Mouse (Mus musculus) activated CD4-positive, CD25-positive, alpha-beta regulatory T cell, adult 4 months (primary cell): ENCODE data around the gene Ccin. TPM values are rescaled to one million over a fixed set of nuclear protein-coding genes. Genes with fewer than 3 reads are reported as not detected.
A peak's percentile ranks its signal among the peaks of the same experiment; 100 is the strongest.

Experiments
- ATAC-seq: one replicate; pipeline ENCODE4 v1.8.0; 2017
- polyA plus RNA-seq, 2 experiments: library from polyadenylated mRNA; unstranded; fragments of 100-300 nt; shearing (Covaris generic); gene quantifications; one replicate each; pipeline ENCODE4 v1.2.1; 2017

The Ccin gene
- polyA plus RNA-seq, 2 experiments from 2014 or later: 0.24 TPM; not detected in 1

GRCm38 (mm10) chr4:43974914-43975616 lies 8.2 kb upstream of the Ccin start:
- ATAC-seq: no peak

DNA sequence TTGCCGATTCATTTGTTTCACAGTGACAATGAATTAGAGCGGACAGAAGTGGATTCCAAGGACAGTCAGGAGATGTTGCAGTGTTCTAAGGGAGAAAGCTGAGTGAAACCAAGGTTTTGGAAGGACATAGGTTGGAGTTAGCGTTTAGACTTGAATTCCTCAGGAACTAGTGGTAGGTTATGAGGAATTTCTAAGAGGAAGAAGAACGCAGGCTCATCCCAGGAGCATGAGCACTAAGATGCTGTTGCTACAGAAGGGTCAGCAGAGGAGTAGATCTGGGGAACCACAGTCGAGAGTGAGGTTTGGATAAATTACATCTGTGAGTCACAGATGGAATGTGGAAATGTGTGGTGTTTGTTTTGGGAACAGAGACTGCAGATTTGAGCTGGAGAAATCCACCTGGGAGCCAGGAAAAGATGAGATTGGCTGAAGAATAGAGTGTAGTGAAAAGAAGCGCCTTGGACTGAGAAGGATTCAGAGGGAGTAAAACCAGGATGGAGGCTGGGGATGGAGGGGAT lies 7.0 kb upstream of the Ccin start:
- no peak for ATAC-seq

DNA sequence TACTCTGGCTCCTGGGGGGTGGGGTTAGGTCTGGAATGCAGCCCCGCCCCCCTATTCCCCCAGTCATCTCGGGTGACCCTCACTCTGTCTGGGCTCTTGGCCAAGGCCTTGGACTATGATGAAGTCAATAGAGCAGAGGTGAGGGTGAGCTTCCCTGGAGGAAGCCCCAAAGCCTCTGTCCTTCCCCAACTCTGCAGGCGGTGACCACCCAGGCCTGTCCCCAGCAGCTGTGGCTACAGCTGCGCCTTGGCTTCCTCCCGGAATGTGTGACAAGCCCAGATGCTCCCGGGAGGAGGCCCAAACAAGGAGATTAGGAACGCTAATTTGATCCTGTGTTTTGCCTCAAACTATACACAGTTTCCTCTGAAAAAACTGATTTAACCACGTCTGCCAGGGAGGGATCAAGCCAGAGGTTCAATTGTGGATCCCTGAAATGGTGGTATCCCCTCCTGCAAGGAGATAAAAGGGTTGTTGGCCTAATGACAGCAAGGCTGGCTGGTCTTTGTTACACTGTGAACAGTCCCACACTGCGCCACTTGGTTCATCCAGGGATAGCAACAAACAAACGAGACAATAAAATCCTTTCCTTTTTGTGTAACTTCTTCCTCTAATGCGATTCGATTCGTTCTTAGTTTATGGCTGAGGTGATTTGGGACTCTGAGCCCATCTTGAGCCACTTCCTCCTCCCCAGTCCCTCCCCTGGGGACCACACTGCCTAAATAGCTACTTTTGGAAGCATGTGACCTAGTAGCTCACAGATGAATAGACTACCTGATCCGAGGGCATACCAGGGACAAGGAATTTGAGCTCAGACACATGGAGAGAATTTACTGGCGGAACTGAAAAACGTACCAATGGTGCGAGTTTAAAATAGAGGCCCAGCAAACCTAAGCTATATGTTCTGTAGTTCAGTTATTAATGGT lies 4.5 kb upstream of the Ccin start:
- ATAC-seq: no peak

DNA sequence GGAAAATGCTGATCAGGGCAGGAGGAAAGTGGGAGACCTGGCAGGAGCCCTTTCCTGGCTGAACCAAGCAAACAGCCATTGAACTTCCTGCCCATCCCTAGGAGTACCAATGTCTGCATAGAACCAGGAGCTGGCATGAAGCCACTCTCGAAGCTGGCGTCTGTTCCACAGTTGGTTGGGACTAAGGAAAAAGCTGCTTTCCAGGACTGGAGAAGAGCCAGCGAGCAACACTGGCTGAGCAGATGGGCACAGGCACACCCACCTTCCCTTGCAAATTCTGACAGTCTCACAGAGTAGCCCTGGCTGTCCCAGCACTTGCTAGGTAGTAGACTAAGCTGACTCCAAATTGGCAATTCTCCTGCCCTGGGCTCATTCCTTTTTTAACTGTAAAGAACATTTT lies 3.5 kb upstream of the Ccin start:
- no peak for ATAC-seq

- no peak for ATAC-seq
Measured at GRCm38 (mm10) chr4:43980236-43980635, 3.0 kb upstream of the Ccin start.

DNA sequence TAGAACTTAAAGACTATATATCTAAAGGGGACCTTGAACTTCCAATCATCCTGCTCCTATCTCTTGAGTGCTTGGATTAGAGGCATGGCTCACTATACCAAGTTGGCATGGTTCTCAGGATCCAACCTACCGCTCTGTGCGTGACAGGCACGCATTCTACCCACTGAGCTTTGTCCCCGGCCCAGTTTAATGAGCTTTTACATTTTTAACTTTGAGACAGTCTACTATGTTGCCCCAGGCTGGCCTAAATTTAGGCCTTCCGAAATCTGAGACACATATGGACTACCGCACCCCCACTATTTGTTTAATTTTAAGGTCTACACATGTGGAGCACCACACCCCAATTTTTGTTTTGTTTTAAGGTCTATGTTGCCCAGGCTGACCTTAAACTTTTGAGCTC lies 2.4 kb upstream of the Ccin start:
- no peak for ATAC-seq

DNA sequence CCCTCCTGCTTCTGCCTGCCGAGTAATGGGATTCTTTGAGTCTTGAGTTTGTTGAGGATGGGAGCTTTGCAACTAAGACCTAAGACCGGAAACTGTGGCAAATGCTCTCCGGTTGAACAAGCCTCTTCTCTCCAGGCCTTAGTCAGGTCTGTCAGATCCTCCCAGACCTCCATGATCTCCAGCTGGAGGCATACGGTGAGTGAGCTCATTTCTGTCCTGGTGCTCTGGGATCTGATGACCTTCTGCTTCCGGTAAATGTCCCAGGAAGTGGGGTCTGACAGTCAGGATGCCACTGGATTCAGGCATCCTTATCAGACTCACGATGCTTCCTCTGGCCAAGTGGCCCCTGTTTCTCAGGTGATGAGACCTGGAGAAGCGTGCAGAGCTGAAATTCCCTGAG lies 2.0 kb upstream of the Ccin start:
- no peak for ATAC-seq

GRCm38 (mm10) chr4:43982053-43982732 lies 1.1 kb upstream of the Ccin start:
- ATAC-seq: peak; percentile 99

DNA sequence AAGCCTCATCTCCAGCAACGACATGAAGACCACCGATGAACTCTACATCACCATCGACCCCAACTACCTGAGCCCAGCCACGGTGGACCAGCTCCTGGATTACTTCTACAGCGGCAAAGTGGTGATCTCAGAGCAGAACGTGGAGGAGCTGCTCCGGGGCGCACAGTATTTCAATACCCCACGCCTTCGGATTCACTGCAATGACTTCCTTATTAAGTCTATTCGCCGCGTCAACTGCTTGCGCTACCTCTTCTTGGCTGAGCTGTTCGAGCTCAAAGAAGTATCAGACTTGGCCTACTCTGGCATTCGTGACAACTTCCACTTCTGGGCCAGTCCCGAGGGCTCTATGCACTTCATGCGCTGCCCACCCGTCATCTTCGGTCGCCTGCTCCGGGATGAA lies 473 bp downstream of the Ccin start:
- ATAC-seq: no peak

DNA sequence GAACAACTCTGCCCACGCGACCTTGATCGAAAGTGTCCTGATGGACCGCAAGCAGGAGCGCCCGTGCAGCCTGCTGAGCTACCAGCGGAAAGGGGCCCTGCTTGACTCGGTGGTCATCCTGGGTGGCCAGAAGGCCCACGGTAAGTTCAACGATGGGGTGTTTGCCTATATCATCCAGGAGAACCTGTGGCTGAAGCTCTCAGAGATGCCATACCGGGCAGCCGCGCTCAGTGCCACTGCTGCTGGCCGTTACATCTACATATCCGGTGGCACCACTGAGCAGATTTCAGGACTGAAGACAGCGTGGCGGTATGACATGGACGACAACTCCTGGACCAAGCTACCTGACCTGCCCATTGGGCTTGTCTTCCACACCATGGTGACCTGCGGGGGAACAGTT lies 1.0 kb downstream of the Ccin start:
- ATAC-seq: no peak

GRCm38 (mm10) chr4:43988976-43989375 lies 5.7 kb downstream of the Ccin start:
- no peak for ATAC-seq

DNA sequence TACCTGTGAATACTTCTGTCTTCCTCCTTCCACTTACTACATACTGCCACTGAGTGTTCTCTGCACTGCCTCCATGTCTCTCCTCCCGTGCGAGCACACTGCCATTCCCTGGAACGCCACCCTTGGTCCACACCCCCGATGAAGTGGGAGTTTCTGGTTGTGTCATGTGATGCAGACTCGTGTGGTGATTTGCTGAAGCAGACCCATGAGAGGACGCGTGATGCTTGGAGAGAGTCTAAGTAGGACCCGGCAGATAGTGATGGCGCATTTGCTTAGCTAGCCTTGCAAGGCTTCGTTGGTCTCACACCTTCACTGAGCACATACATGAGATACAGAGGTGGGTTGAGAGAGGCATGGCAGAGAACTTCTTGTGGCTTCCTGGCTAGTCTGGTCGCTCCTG lies 9.8 kb downstream of the Ccin start:
- no peak for ATAC-seq

DNA sequence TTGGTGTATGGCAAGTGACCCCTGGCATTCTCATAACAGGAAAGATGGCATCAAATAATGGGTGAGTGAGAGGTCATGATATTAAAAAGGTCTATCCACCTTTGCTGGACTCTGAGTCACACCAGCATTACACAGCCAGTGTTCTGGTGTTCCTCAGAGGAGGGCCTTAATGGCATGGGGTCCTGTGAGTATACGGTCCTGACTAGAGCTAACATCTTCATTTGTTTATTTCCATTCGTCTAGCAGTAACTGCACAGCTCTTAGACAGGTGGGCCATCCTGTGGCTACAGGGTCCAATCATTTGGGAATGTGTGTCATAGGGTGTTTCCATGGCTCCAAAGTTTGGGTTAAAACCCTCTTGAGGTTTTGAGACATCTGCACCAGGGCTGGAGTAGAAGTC lies 11.1 kb downstream of the Ccin start:
- no peak for ATAC-seq

DNA sequence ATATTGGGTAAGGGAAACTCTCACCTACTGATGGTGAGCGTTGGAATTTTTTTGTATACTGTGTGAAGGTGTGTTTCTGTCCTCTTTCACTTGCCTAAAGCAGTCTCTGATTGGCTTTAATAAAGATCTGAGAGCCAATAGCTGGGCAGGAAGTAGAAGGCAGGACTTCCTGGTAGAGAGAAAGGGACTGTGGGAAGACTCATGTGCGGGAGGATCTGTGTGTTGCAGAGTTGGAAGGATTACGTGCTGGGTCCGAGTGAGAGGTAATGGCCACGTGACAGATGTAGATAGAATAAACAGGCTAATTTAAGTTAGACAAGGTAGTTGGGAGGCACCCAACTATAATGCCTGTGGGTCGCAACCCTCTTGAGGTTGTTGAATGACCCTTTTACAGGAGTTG lies 20.3 kb downstream of the Ccin start:
- no peak for ATAC-seq

DNA sequence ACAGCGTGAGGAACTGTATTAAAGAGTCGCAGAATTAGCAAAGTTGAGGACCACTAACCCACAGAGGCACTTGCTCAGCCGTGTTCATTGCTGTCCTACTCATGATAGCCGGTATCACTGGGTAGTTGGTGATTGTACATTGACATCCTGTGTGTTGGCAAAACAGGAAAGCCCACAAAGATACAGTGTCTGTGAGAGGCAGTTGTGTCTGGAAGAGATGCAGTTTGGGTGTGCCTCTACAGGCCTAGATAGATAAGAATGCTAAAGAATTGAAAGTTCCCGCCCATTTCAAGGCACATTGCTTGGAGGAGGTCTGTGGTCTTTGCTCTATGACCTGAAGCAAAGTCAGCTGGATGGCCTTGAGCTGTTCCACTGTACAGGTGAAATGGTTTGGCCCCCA lies 20.8 kb downstream of the Ccin start, which contains the start of gene Clta:
Gene Clta (plus strand): TSS at position 327 of the 400 bp plus-strand sequence.
- no peak for ATAC-seq

DNA sequence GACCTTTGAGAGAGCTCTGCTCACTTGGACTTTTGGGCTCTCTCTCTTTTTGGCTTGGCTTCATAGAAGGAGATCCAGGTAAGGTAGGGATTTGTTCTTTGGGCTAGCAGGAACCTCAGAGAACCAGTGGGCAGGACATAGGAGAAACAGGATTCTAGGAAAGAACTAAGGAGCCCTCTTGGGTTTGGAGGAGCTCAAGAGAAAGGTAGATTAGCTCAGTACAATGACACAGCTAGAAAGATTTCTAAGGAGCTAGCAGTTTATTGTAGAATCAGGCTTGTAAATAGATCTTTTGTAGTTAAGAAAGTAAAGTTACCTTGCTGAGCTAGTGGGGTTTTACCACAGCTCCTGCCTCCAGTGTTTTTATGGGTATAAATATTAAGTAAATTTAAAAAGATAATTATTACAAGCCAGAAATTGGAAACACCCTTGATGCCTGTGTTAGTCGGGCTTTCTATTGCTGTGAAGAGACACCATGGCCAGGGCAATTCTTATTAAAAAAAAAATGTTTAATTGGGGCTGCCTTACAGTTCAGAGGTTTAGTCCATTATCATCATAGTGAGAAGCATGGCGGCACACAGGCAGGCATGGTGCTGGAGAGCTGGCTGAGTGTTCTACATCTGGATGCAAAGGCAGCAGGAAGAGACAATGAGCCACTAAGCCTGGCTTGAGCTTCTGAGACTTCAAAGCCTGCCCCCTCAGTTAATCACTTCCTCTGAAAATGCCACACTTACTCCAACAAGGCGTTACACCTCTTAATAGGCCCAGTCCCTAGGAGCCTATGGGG lies 21.5 kb downstream of the Ccin start:
- ATAC-seq: no peak

DNA sequence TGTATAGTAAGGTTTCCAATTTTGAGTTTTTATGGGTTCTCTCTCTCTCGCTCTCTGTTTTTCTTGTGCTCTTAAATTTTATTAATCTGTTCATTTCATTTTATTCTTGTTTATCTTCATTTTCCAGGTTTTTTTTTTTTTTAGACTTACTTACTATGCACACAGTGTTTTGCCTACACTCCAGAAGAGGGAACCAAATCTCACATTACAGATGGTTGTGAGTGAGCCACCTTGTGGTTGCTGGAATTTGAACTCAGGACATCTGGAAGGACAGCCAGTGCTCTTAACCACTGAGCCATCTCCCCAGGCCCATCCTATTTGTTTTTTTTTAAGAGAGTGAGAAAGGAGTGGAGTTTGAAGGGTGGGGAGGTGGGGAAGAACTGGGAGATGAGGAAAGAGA lies 26.9 kb downstream of the Ccin start:
- ATAC-seq: no peak

DNA sequence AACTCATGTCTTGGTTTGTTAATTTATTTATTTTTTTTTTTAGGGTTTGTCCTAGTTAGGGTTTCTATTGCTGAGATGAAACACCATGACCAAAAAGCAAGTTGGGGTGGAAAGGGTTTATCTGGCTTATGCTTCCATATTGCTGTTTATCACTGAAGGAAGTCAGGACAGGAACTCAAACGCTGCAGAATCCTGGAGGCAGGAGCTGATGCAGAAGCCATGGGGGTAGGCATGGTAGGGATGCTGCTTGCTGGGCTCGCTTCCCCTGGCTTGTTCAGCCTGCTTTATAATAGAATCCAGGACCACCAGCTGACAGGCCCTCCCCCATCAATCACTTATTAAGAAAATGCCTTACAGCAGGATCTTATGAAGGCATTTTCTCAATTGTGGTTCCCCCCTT lies 27.6 kb downstream of the Ccin start:
- ATAC-seq: no peak

GRCm38 (mm10) chr4:44011799-44012198 lies 28.5 kb downstream of the Ccin start:
- no peak for ATAC-seq

DNA sequence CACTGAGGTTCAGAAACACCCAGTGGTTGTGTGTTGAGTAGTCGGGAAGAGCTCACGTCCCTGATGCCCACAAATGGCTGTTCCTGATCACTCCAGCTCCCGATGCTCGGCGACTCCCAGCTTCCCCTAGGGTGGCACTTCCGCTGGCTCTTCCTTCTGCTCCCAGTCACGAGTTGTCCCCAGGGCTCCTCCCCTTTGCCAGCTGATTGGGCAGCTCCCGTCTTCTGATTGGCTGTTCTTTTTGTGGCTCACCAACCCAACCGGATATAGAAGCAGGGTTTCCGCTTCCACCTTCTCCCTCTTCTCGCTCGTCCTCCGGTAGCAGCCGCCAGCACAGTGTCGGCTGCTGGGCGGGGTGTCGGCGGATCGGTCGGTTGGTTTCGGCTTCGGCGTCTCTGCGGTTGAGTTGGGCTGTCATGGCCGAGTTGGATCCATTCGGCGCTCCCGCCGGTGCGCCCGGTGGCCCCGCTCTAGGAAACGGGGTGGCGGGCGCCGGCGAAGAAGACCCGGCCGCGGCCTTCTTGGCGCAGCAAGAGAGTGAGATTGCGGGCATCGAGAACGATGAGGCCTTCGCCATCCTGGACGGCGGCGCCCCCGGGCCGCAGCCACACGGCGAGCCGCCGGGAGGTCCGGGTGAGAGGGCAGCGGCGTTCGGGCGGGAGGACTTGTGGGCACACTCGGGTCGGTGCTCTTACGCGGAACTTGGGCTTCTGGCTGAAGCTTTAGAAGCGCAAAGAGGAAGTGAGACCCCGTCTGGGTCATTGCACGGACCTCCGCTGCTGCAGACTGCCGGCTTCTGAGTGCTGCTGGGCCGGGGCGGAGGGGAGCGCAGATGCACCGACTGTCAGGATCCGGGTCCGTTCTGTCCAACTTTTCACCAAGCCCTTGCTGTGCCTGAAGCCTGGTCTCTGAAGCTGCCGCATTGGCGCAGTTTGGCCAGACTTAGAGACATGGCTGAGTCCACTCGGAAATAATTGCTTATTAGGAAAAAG lies 29.4 kb downstream of the Ccin start:
- peak; percentile 98 for ATAC-seq
